Mouse (Mus musculus) ovary, postnatal 10 days (tissue): Measurements from ENCODE around the gene Emc6.
A peak's percentile ranks its signal among the peaks of the same experiment; 100 is the strongest.

Experiments
- DNase-seq: peaks from one replicate; pipeline ENCODE4 v3.0.0; 2022; ENCODE audit warnings: low spot score

The Emc6 gene

GRCm38 (mm10) chr11:73176608-73177508 lies at the start of gene Emc6, which contains the start of gene Tax1bp3:
TSS of gene Emc6 (minus strand) at chr11:73177037.
TSS of gene Tax1bp3 (plus strand) at chr11:73177083.
- DNase-seq: peak; percentile 89

GRCm38 (mm10) chr11:73225856-73226255 lies 49.0 kb upstream of the Emc6 start:
- no peak for DNase-seq

GRCm38 (mm10) chr11:73223966-73224365 lies 47.1 kb upstream of the Emc6 start:
- no peak for DNase-seq

GRCm38 (mm10) chr11:73222846-73223245 lies 46.0 kb upstream of the Emc6 start:
- no peak for DNase-seq

GRCm38 (mm10) chr11:73220651-73221050 lies 43.8 kb upstream of the Emc6 start:
- no peak for DNase-seq

- no peak for DNase-seq
Measured at GRCm38 (mm10) chr11:73219671-73220070, 42.8 kb upstream of the Emc6 start.

GRCm38 (mm10) chr11:73213956-73214355 lies 37.1 kb upstream of the Emc6 start:
- no peak for DNase-seq

GRCm38 (mm10) chr11:73207621-73208020 lies 30.8 kb upstream of the Emc6 start:
- no peak for DNase-seq

GRCm38 (mm10) chr11:73205194-73205593 lies 28.4 kb upstream of the Emc6 start:
- DNase-seq: no peak

GRCm38 (mm10) chr11:73203895-73204294 lies 27.1 kb upstream of the Emc6 start:
- no peak for DNase-seq

- no peak for DNase-seq
Measured at GRCm38 (mm10) chr11:73201597-73201996, 24.8 kb upstream of the Emc6 start.

GRCm38 (mm10) chr11:73201021-73201420 lies 24.2 kb upstream of the Emc6 start:
- no peak for DNase-seq

GRCm38 (mm10) chr11:73199879-73200278 lies 23.0 kb upstream of the Emc6 start:
- DNase-seq: no peak

- peak; percentile 77 for DNase-seq
Measured at GRCm38 (mm10) chr11:73199230-73199712, 22.4 kb upstream of the Emc6 start, which contains the start of gene Shpk. TSS of gene Shpk (plus strand) at chr11:73199460.

GRCm38 (mm10) chr11:73198603-73199229 lies 21.9 kb upstream of the Emc6 start, which contains the start of gene Ctns:
TSS of gene Ctns (minus strand) at chr11:73199042.
- DNase-seq: no peak

- no peak for DNase-seq
Measured at GRCm38 (mm10) chr11:73198190-73198589, 21.4 kb upstream of the Emc6 start.

GRCm38 (mm10) chr11:73194444-73194843 lies 17.6 kb upstream of the Emc6 start:
- DNase-seq: no peak

GRCm38 (mm10) chr11:73193047-73193446 lies 16.2 kb upstream of the Emc6 start:
- no peak for DNase-seq

- DNase-seq: no peak
Measured at GRCm38 (mm10) chr11:73187231-73187630, 10.4 kb upstream of the Emc6 start.

GRCm38 (mm10) chr11:73185872-73186615 lies 9.2 kb upstream of the Emc6 start:
- DNase-seq: no peak

GRCm38 (mm10) chr11:73177895-73178294 lies 1.1 kb upstream of the Emc6 start:
- DNase-seq: no peak

GRCm38 (mm10) chr11:73177509-73177875 lies 655 bp upstream of the Emc6 start:
- peak; percentile 65 for DNase-seq
